ENCODE assay signal across 10 mouse cellular contexts in genomic region chr17:74341151-74341550, GRCm38 (mm10). TPM values are rescaled to one million over a fixed set of nuclear protein-coding genes. Genes with fewer than 3 reads are reported as not detected.
DNase-seq lines count a peak whose midpoint lies in the region; ATAC-seq and TF ChIP-seq lines count a peak whose summit lies in the region.
"Had no signal": no experiment of that assay in that cellular context is flagged by ENCODE, and none has a peak within 500 bp of the region (broad histone marks: within the 10 kb centered on the region; RNA-seq: fewer than 3 reads in every experiment).

No protein-coding gene starts in this region.

- H3K36me3 ChIP-seq in megakaryocyte, embryonic 14.5 days (replicated peaks; ENCODE audit: low read length) = peaks cover 24% of the 10 kb centered on the region
- no peaks in the 10 kb centered on the region for H3K36me3 ChIP-seq in liver, embryonic 13.5 days
- H3K36me3 ChIP-seq in stomach, embryonic 16.5 days (ENCODE audit: control insufficient read depth, insufficient read depth, low read length) = no peaks in the 10 kb centered on the region; the same call in 1 of the 2 replicates

- ATAC-seq in megakaryocyte, adult 5-6 weeks (ENCODE audit: poor library complexity, severe bottlenecking) = no peak
- ATAC-seq in liver, embryonic 13.5 days (ENCODE audit: low read depth) = no peak
- ATAC-seq in stomach, embryonic 16.5 days (ENCODE audit: insufficient read depth, low FRiP score) = no peak

- no peaks in the 10 kb centered on the region for H3K27me3 ChIP-seq in megakaryocyte, embryonic 14.5 days (replicated peaks)
- H3K27me3 ChIP-seq in liver, embryonic 13.5 days = no peaks in the 10 kb centered on the region
- no peaks in the 10 kb centered on the region for H3K27me3 ChIP-seq in stomach, embryonic 16.5 days (ENCODE audit: control insufficient read depth, insufficient read depth, low read length)

- H3K9me3 ChIP-seq in megakaryocyte, embryonic 14.5 days = no peaks in the 10 kb centered on the region
- no peaks in the 10 kb centered on the region for H3K9me3 ChIP-seq in liver, embryonic 13.5 days (replicated peaks)
- H3K9me3 ChIP-seq in stomach, embryonic 16.5 days (replicated peaks; ENCODE audit: control insufficient read depth, low read length) = no peaks in the 10 kb centered on the region

- peak; percentile 21 for DNase-seq in gastrocnemius, adult 2 months
- DNase-seq in gastrocnemius, postnatal 10 days = no peak
- no peak for DNase-seq in liver, embryonic 13.5 days
- DNase-seq in adipocyte (ENCODE audit: low spot score) = no peak
- no peak for DNase-seq in layer of hippocampus, adult 11-12 months (ENCODE audit: low spot score)
- DNase-seq: cerebellum, postnatal 36 days; kidney, adult 18-20 months had no signal

- 76% methylated on average over 5 of the region's 5 CpGs for WGBS in liver, embryonic 13.5 days (ENCODE audit: insufficient replicate concordance)
- 61% methylated on average over 5 of the region's 5 CpGs for WGBS in stomach, embryonic 16.5 days

- H3K9ac ChIP-seq in liver, embryonic 13.5 days = peak overlapping the region; percentile 37; the same call in 1 of the 2 replicates
- H3K9ac ChIP-seq in stomach, embryonic 16.5 days (ENCODE audit: low read length) = peak overlapping the region; percentile 46; the same call in 1 of the 2 replicates

- H3K4me3 ChIP-seq in gastrocnemius, adult 2 months = peak overlapping the region; percentile 74
- peak overlapping the region; percentile 47 for H3K4me3 ChIP-seq in megakaryocyte, embryonic 14.5 days (replicated peaks)
- H3K4me3 ChIP-seq in liver, embryonic 13.5 days (replicated peaks) = 0 out of 2 replicates have a peak overlapping the region, but pooled peaks have one; percentile 97
- no peak overlapping the region for H3K4me3 ChIP-seq in stomach, embryonic 16.5 days (replicated peaks; ENCODE audit: low read length)

- intact Hi-C loops in gastrocnemius, adult 2 months (cut with DNase I) = no loop called here

- H3K4me2 ChIP-seq in liver, embryonic 13.5 days = peak overlapping the region; percentile 91
- H3K4me2 ChIP-seq in stomach, embryonic 16.5 days (ENCODE audit: low read depth, low read length) = peak overlapping the region; percentile 35; the same call in 1 of the 2 replicates

- peaks cover 45% of the 10 kb centered on the region for H3K4me1 ChIP-seq in megakaryocyte, embryonic 14.5 days
- H3K4me1 ChIP-seq in liver, embryonic 13.5 days (replicated peaks) = peaks cover 39% of the 10 kb centered on the region
- H3K4me1 ChIP-seq in stomach, embryonic 16.5 days (ENCODE audit: control insufficient read depth, insufficient read depth, low read length) = peaks cover 24% of the 10 kb centered on the region

- peak overlapping the region; percentile 92 for H3K27ac ChIP-seq in gastrocnemius, adult 2 months
- no peak overlapping the region for H3K27ac ChIP-seq in liver, embryonic 13.5 days
- H3K27ac ChIP-seq in stomach, embryonic 16.5 days (ENCODE audit: low read length) = no peak overlapping the region

- TF ChIP-seq CTCF in gastrocnemius, adult 2 months (IDR thresholded peaks at IDR 0.05) = no peak

RNA-seq across cellular contexts. Expression of gene Spast, which starts 2.4 kb away (rescaled TPM):
- 10 to 100 TPM; 47.5 to 47.9 TPM for total RNA-seq in gastrocnemius, adult 2 months (2021)
- 10 to 100 TPM; 48.9 to 51.6 TPM for total RNA-seq in gastrocnemius, postnatal 10 days (2021)
- polyA plus RNA-seq in megakaryocyte, embryonic 14.5 days (2012; ENCODE audit: insufficient read depth, low replicate concordance) = 3.9 and 15.5 TPM in 2 replicates
- 24.2 and 26.0 TPM in 2 replicates for total RNA-seq in megakaryocyte, adult 5-6 weeks (2015)
- 38.2 and 39.7 TPM in 2 replicates for total RNA-seq in megakaryocyte, adult 5-6 weeks (2017)
- polyA plus RNA-seq in liver, embryonic 13.5 days (2015; fragmentation: Nextera tagmentation; extraction: Ambion mirVana) = 6.2 and 6.4 TPM in 2 replicates
- 11.3 and 11.7 TPM in 2 replicates for polyA plus RNA-seq in stomach, embryonic 16.5 days (2015; fragmentation: Nextera tagmentation; extraction: Ambion mirVana)

RNA-seq across cellular contexts. Expression of gene Dpy30, which starts 17.4 kb away (rescaled TPM):
- 10 to 100 TPM; 45.2 to 57.6 TPM for total RNA-seq in gastrocnemius, adult 2 months (2021)
- 10 to 100 TPM; 80.3 to 85.5 TPM for total RNA-seq in gastrocnemius, postnatal 10 days (2021)
- 7.4 and 93.3 TPM in 2 replicates for polyA plus RNA-seq in megakaryocyte, embryonic 14.5 days (2012; ENCODE audit: insufficient read depth, low replicate concordance)
- total RNA-seq in megakaryocyte, adult 5-6 weeks (2015) = 112 and 124 TPM in 2 replicates
- 69.1 and 84.8 TPM in 2 replicates for total RNA-seq in megakaryocyte, adult 5-6 weeks (2017)
- polyA plus RNA-seq in liver, embryonic 13.5 days (2015; fragmentation: Nextera tagmentation; extraction: Ambion mirVana) = 198 and 225 TPM in 2 replicates
- 207 and 212 TPM in 2 replicates for polyA plus RNA-seq in stomach, embryonic 16.5 days (2015; fragmentation: Nextera tagmentation; extraction: Ambion mirVana)

RNA-seq across cellular contexts. Expression of gene Memo1, which starts 45.8 kb away (rescaled TPM):
- 10 to 100 TPM; 43.7 to 55.6 TPM for total RNA-seq in gastrocnemius, adult 2 months (2021)
- 10 to 100 TPM; 71.4 to 76.6 TPM for total RNA-seq in gastrocnemius, postnatal 10 days (2021)
- polyA plus RNA-seq in megakaryocyte, embryonic 14.5 days (2012; ENCODE audit: insufficient read depth, low replicate concordance) = 15.6 and 32.8 TPM in 2 replicates
- 64.4 and 71.4 TPM in 2 replicates for total RNA-seq in megakaryocyte, adult 5-6 weeks (2015)
- total RNA-seq in megakaryocyte, adult 5-6 weeks (2017) = 59.6 and 64.4 TPM in 2 replicates
- polyA plus RNA-seq in liver, embryonic 13.5 days (2015; fragmentation: Nextera tagmentation; extraction: Ambion mirVana) = 108 and 111 TPM in 2 replicates
- polyA plus RNA-seq in stomach, embryonic 16.5 days (2015; fragmentation: Nextera tagmentation; extraction: Ambion mirVana) = 82.7 and 87.5 TPM in 2 replicates

RNA-seq across cellular contexts. Expression of gene Slc30a6, which starts 54.3 kb away (rescaled TPM):
- 1 to 10 TPM; 5.8 to 6.5 TPM for total RNA-seq in gastrocnemius, adult 2 months (2021)
- total RNA-seq in gastrocnemius, postnatal 10 days (2021) = 1 to 10 TPM; 6.3 to 9.9 TPM
- polyA plus RNA-seq in megakaryocyte, embryonic 14.5 days (2012; ENCODE audit: insufficient read depth, low replicate concordance) = 1.3 TPM in 1 of 2 replicates, not detected in the other
- total RNA-seq in megakaryocyte, adult 5-6 weeks (2015) = 14.1 and 15.9 TPM in 2 replicates
- 7.8 and 12.2 TPM in 2 replicates for total RNA-seq in megakaryocyte, adult 5-6 weeks (2017)
- 20.4 and 20.8 TPM in 2 replicates for polyA plus RNA-seq in liver, embryonic 13.5 days (2015; fragmentation: Nextera tagmentation; extraction: Ambion mirVana)
- polyA plus RNA-seq in stomach, embryonic 16.5 days (2015; fragmentation: Nextera tagmentation; extraction: Ambion mirVana) = 37.7 and 42.5 TPM in 2 replicates
